Mouse (Mus musculus): ENCODE data around the gene Cabp1. TPM values are rescaled to one million over a fixed set of nuclear protein-coding genes. Genes with fewer than 3 reads are reported as not detected.

Gene Cabp1
- polyA plus RNA-seq, 1 experiment = not detected

DNA sequence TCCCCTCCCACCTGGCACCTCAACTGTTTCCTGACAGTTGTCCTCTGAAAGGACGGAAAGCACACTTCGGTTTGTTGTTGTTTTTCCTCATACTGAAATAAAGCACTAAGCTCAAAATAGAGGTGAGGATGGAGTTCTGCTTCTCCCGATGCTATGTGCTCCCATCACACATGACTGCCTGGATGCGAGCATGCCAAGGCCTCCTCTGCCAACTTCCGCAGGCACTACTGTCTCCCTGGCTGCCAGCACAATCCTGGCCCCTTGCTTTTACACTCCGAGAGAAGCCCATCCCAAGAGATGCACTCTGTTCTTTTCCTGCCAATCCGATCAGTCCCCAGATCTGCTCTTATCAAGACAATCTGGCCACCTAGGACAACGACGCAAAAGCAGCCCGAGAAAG lies 50.6 kb downstream of the Cabp1 start:
- no peaks in the 10 kb centered on the region; the same call in 1 of the 2 replicates for H3K4me1 ChIP-seq (ENCODE audit: control insufficient read depth)
- H3K4me3 ChIP-seq (replicated peaks) = no peak overlapping the region
- peaks cover 39% of the 10 kb centered on the region for H3K36me3 ChIP-seq (ENCODE audit: control insufficient read depth)
- TF ChIP-seq GATA1 (IDR thresholded peaks at IDR 0.05; ENCODE audit: low read length) = no peak
- no peak for TF ChIP-seq TAL1 (IDR thresholded peaks at IDR 0.05; ENCODE audit: low read length)
- no peaks in the 10 kb centered on the region for H3K9me3 ChIP-seq (ENCODE audit: control insufficient read depth, low read length)
- H3K27me3 ChIP-seq (ENCODE audit: control insufficient read depth) = no peaks in the 10 kb centered on the region

DNA sequence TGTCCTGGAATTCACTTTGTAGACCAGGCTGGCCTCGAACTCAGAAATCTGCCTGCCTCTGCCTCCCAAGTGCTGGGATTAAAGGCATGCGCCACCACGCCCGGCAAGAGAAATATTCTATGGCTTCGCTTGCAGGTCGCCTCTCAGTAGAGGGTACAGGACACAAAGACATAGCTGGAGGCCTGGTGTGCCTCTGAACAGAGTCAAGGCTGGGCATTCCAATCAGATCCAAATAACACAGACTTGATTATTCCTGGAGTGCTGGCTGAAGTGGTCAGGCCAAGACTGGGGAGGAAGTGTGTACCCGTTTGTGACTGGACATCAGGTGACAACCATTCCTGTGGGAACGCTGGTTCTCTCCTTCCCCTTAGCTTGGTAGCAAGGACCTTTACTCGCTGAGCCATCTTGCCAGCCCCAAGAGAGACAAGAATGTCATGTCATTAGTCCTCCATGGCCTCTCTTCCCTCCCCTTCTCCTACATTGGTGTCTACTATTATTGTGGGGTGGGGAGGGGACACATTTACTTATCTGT lies 51.9 kb downstream of the Cabp1 start:
- Histone ChIP-seq H3K4me3 (replicated peaks) (no peak overlapping the region), H3K36me3 (ENCODE audit: control insufficient read depth) (peaks cover 26% of the 10 kb centered on the region), H3K9me3 (ENCODE audit: control insufficient read depth, low read length) (no peaks in the 10 kb centered on the region), H3K27me3 (ENCODE audit: control insufficient read depth) (peaks cover 11% of the 10 kb centered on the region), H3K4me1 (ENCODE audit: control insufficient read depth) (no peaks in the 10 kb centered on the region; the same call in 1 of the 2 replicates)
- TF ChIP-seq GATA1 (IDR thresholded peaks at IDR 0.05; ENCODE audit: low read length) = no peak
- no peak for TF ChIP-seq TAL1 (IDR thresholded peaks at IDR 0.05; ENCODE audit: low read length)

DNA sequence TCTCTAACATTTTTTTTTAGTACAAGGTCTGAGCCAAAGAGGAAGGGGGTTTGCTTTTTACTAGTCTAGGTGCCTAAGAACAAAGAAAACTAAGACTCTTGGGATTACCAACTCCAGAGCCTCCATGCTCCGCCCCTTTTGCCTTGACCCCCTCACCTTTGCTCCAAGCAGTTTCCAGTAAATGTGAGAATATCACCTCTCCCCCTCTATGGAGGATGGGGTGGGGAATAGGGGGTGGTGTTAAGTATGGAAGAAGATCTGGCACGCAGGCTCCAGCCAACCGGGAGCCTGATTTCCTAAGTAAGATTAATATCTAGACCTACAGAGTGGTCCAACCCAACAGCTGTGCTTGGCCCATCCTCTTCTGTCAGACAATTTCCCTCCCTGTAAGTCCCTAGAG lies 53.5 kb downstream of the Cabp1 start:
- no peaks in the 10 kb centered on the region for H3K4me1 ChIP-seq (ENCODE audit: control insufficient read depth)
- H3K9me3 ChIP-seq (ENCODE audit: control insufficient read depth, low read length) = no peaks in the 10 kb centered on the region
- H3K27me3 ChIP-seq (ENCODE audit: control insufficient read depth) = peaks cover 22% of the 10 kb centered on the region
- H3K4me3 ChIP-seq (replicated peaks) = no peak overlapping the region
- TF ChIP-seq TAL1 (IDR thresholded peaks at IDR 0.05; ENCODE audit: low read length) = no peak
- no peak for TF ChIP-seq GATA1 (IDR thresholded peaks at IDR 0.05; ENCODE audit: low read length)
- H3K36me3 ChIP-seq (ENCODE audit: control insufficient read depth) = peaks cover 11% of the 10 kb centered on the region

DNA sequence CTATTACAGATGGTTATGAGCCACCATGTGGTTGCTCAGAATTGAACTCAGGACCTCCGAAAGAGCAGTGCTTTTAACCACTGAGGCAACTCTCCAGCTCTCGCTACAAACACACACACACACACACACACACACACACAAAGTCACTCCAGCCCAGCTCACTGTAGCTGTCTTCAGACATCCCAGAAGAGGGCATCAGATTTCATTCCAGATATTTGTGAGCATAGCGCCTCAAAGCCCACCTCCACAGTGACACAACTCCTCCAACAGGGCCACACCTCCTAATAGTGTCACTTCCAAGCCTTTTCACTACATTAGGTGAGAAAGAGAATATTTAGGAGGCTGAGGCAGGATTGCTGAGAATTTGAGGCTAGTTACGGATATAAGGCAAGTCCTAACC lies 55.1 kb downstream of the Cabp1 start:
- TF ChIP-seq GATA1 (IDR thresholded peaks at IDR 0.05; ENCODE audit: low read length) = no peak
- Histone ChIP-seq H3K36me3 (ENCODE audit: control insufficient read depth) (peaks cover 5% of the 10 kb centered on the region; the same call in 1 of the 2 replicates), H3K4me1 (ENCODE audit: control insufficient read depth) (peaks cover 7% of the 10 kb centered on the region), H3K9me3 (ENCODE audit: control insufficient read depth, low read length) (no peaks in the 10 kb centered on the region; the same call in 1 of the 2 replicates), H3K27me3 (ENCODE audit: control insufficient read depth) (peaks cover 24% of the 10 kb centered on the region), H3K4me3 (replicated peaks) (no peak overlapping the region)

DNA sequence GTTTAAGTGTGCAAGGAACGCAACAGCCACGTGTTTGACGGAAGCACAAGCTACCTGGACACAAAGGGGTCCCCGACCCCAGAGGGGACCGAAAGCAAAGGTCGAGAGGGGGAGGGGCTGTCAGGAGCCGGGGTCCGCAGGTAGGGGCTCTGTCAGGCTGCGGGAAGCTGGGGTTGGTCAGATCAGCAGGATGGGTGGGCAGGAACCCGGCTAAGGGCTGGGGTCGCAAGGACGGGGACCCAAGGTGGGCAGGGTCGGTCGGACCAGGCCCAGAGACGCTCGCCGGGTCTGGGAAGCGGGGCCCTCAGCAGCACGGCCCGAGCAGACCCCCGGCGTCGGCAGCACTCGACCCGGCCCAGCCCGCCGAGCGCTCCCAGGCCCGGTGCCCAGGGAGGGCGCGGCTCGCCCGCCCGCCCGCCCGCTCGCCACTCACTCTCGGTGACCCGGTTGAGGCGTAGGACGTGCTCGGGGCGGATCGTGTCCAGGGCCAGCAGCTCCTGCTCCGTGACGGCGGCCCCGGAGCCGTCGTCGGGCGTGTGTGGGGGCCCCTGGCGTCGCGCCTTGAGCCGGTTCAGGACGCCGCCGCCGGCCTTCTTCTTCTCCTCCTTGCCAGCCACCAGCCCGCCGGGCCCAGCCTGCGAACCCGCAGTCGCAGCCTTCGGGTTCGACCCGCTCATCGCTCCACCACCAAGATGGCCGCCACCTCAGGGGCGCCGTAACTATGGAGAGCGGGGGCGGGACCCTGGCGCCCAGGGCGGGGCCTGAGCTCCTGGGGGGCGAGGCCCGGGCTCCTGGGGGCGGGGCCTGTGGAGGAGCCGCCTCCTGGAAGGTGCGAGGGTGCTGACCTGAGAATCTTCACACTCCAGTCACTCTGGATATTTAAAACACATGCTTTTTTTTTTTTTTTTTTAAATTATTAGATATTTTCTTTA lies 59.7 kb downstream of the Cabp1 start, which contains the start of gene Unc119b:
Gene Unc119b (minus strand): TSS at position 742 of the 932 bp plus-strand sequence.
- TF ChIP-seq GATA1 (IDR thresholded peaks at IDR 0.05; ENCODE audit: low read length) = no peak
- no peak for TF ChIP-seq TAL1 (IDR thresholded peaks at IDR 0.05; ENCODE audit: low read length)
- Histone ChIP-seq H3K36me3 (ENCODE audit: control insufficient read depth) (peaks cover 8% of the 10 kb centered on the region), H3K27me3 (ENCODE audit: control insufficient read depth) (peaks cover 29% of the 10 kb centered on the region), H3K4me3 (replicated peaks) (peak within 1 kb of the TSS; percentile 82), H3K4me1 (ENCODE audit: control insufficient read depth) (peaks cover 19% of the 10 kb centered on the region), H3K9me3 (ENCODE audit: control insufficient read depth, low read length) (no peaks in the 10 kb centered on the region; the same call in 1 of the 2 replicates)

DNA sequence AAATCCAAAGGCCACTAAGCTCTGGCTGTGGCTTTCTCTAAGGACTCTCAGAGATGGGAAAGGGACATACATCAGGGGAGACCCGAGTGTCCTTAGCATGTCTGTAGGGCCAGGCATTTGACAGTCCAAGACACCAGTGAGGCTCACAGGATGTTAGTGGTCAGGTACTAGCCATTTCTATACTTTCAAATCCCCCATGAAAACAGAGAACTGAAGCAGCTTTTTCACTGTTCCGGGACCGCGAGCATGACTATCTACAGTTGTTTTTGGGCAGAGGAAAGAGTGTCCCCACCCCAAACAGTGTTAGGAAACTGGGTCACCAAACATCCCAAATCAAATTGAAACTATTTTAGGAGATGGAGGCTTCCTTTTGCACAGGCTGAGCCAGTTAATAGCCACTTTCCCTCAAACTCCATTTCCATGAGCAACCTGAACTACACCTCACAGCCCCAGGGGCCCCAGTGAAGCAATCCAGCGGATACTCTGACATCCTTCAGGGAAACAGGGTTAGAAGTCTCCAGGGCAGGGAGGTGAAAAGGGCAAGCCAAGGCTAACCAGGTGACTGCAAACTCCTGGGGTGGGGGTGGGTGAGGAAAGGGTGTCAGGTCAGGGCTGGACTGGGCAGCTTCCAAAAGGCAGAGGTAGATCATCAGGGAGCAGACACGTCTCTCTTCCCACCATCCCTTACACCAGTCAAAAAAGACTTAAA lies 60.7 kb downstream of the Cabp1 start:
- no peaks in the 10 kb centered on the region; the same call in 1 of the 2 replicates for H3K9me3 ChIP-seq (ENCODE audit: control insufficient read depth, low read length)
- H3K27me3 ChIP-seq (ENCODE audit: control insufficient read depth) = peaks cover 29% of the 10 kb centered on the region
- peaks cover 19% of the 10 kb centered on the region for H3K4me1 ChIP-seq (ENCODE audit: control insufficient read depth)
- peaks cover 13% of the 10 kb centered on the region for H3K36me3 ChIP-seq (ENCODE audit: control insufficient read depth)
- peak overlapping the region; percentile 82 for H3K4me3 ChIP-seq (replicated peaks)
- no peak for TF ChIP-seq TAL1 (IDR thresholded peaks at IDR 0.05; ENCODE audit: low read length)
- TF ChIP-seq GATA1 (IDR thresholded peaks at IDR 0.05; ENCODE audit: low read length) = no peak

DNA sequence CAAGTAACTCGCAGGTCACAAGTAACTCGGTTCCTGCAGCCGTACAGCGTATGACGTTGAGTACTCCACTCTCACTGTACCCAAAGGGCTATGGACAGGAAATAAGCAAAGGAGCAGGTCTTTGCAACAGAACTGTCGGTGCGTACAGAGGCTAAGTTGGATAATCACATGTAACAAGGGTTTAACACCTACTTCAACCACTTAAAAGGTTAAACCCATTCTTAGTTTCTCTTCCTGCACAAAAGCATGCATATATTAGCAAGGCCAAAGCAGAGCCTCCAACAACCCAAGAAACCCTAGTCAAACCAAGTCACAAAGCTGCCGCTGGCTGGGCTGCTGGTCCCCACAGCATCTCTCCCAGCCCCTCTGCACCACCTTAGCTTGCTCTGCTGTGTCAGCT lies 61.7 kb downstream of the Cabp1 start:
- peaks cover 20% of the 10 kb centered on the region for H3K27me3 ChIP-seq (ENCODE audit: control insufficient read depth)
- H3K9me3 ChIP-seq (ENCODE audit: control insufficient read depth, low read length) = no peaks in the 10 kb centered on the region; the same call in 1 of the 2 replicates
- no peak overlapping the region for H3K4me3 ChIP-seq (replicated peaks)
- peaks cover 22% of the 10 kb centered on the region for H3K36me3 ChIP-seq (ENCODE audit: control insufficient read depth)
- peaks cover 19% of the 10 kb centered on the region for H3K4me1 ChIP-seq (ENCODE audit: control insufficient read depth)
- TF ChIP-seq GATA1 (IDR thresholded peaks at IDR 0.05; ENCODE audit: low read length) (no peak), TAL1 (IDR thresholded peaks at IDR 0.05; ENCODE audit: low read length) (no peak)

DNA sequence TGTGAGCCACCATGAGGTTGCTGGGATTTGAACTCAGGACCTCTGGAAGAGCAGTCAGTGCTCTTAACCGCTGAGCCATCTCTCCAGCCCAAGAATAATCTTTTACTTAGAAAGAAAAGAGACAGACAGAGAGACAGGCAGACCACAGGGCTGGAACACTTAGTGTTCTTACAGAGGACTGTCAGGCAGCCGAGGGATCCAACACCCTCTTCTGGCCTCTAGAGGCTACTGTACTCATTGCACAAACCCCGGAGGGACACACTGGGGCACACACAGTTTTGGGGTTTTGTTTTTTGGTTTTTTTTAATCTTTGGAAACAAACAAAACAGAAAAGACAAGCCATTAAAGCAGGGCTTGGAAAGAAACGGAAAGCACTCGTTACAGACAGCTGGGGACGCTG lies 64.9 kb downstream of the Cabp1 start:
- peaks cover 6% of the 10 kb centered on the region for H3K27me3 ChIP-seq (ENCODE audit: control insufficient read depth)
- peaks cover 44% of the 10 kb centered on the region for H3K36me3 ChIP-seq (ENCODE audit: control insufficient read depth)
- H3K4me1 ChIP-seq (ENCODE audit: control insufficient read depth) = peaks cover 20% of the 10 kb centered on the region
- no peaks in the 10 kb centered on the region for H3K9me3 ChIP-seq (ENCODE audit: control insufficient read depth, low read length)
- H3K4me3 ChIP-seq (replicated peaks) = no peak overlapping the region
- TF ChIP-seq GATA1 (IDR thresholded peaks at IDR 0.05; ENCODE audit: low read length) (no peak), TAL1 (IDR thresholded peaks at IDR 0.05; ENCODE audit: low read length) (no peak)

Measured in erythroblast, embryonic 14.5 days (primary cell).